Mouse (Mus musculus) urinary bladder, postnatal 10 days (tissue): ENCODE data around the gene Scyl2.
"Not testable (repeated sequence)": the region's sequence is repeated elsewhere in the genome, so short reads cannot be mapped to it uniquely, and the experiment has no call there.

Experiments used
- DNase-seq: peaks from one replicate; pipeline ENCODE4 v3.0.0; 2022; ENCODE audit warnings: low spot score

Scyl2 gene

DNA sequence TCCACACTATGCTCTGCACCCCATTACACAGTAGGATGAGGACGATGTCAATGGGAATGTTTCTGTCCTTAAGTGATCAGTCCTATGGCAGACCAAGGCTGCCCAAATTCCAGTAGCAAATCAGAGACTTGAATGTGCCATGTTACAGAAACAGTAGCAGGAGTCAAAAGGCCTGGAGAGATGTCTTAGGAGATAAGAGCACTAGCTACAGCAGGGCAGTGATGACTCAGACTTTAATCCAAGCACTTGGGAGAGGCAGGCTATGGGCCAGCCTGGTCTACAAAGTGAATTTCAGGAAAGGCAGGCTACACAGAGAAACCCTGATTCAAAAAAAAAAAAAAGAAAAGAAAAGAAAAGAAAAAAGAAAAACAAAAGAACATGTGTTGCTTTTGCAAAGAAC lies 6.6 kb downstream of the Scyl2 start:
- no peak for DNase-seq

- no peak for DNase-seq
Observed at GRCm38 (mm10) chr10:89678054-89678453, 8.0 kb downstream of the Scyl2 start.

GRCm38 (mm10) chr10:89676609-89677008 lies 9.5 kb downstream of the Scyl2 start:
- DNase-seq, result no peak

DNA sequence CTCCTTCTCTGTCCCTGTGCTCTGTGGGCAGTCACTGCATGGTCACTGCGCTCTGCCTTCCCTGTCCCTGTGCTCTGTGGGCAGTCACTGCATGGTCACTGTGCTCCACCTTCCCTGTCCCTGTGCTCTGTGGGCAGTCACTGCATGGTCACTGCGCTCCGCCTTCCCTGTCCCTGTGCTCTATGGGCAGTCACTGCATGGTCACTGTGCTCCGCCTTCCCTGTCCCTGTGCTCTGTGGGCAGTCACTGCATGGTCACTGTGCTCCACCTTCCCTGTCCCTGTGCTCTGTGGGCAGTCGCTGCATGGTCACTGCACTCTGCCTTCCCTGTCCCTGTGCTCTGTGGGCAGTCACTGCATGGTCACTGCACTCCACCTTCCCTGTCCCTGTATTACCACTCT lies 15.7 kb downstream of the Scyl2 start:
- DNase-seq, result not testable (repeated sequence)

DNA sequence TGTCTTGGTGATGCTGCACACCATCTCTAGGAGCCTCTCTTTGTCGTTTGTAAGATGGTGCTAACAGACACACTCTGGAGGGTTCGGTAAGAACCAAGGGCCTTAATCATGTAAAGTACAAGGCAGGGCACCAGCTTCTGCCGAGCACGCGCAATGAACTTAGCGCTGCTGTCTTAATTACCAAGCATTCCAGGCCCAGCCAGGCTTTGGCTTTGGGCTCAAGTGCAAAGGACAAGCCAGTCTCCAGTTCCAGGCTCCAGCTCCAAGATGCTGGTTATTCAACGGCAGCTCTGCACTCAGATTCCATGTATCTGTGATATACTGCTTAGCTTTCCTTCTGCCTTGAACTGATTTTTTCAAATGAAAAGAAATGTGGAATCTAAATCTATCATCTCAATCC lies 18.5 kb downstream of the Scyl2 start:
- no peak for DNase-seq

GRCm38 (mm10) chr10:89665679-89666078 lies 20.4 kb downstream of the Scyl2 start:
- DNase-seq, result no peak

- no peak for DNase-seq
Observed at GRCm38 (mm10) chr10:89664977-89665645, 21.0 kb downstream of the Scyl2 start.

GRCm38 (mm10) chr10:89656366-89656765 lies 29.7 kb downstream of the Scyl2 start:
- DNase-seq, result no peak

- DNase-seq, result no peak
Observed at GRCm38 (mm10) chr10:89652912-89653311, 33.2 kb downstream of the Scyl2 start.

DNA sequence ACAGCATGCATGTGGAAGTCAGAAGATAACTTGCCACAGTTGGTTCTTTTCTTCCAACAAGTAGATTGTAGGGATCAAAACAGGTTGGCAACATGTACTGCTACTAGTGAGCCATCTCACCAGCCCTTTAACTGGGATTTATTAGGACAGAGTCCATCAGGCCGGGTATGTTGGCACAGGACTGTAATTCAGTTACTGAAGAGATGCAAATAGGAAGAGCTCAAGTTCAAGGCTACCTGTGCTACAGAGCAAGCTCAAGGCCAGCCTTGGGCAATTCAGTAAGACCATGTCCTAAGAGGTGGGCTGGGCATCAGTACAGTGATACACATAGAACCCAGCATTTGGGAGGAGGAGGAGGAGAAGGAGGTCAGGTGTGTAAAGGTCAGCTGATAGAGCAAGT lies 34.4 kb downstream of the Scyl2 start:
- DNase-seq, result no peak

- no peak for DNase-seq
Observed at GRCm38 (mm10) chr10:89646918-89647317, 39.2 kb downstream of the Scyl2 start.

DNA sequence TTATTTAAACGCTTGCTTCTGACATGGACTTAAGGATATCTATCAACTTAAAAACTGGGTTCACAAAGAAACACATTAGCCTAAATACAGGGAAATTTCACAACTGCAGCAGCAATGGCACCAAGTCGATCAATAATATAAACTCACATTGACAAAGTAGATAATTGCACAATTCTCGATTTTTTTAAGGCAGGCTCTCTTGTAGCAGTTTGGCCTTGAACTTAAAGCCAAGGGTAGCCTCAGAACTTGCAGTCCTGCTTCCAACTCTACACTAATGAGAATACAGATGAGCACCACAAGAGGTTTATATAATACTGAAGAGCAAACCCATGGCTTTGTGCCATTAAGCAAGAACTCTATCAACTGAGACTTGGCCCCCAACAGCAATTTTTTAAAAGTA lies 49.1 kb downstream of the Scyl2 start:
- no peak for DNase-seq

- DNase-seq, result no peak
Observed at GRCm38 (mm10) chr10:89635018-89635417, 51.1 kb downstream of the Scyl2 start.

DNA sequence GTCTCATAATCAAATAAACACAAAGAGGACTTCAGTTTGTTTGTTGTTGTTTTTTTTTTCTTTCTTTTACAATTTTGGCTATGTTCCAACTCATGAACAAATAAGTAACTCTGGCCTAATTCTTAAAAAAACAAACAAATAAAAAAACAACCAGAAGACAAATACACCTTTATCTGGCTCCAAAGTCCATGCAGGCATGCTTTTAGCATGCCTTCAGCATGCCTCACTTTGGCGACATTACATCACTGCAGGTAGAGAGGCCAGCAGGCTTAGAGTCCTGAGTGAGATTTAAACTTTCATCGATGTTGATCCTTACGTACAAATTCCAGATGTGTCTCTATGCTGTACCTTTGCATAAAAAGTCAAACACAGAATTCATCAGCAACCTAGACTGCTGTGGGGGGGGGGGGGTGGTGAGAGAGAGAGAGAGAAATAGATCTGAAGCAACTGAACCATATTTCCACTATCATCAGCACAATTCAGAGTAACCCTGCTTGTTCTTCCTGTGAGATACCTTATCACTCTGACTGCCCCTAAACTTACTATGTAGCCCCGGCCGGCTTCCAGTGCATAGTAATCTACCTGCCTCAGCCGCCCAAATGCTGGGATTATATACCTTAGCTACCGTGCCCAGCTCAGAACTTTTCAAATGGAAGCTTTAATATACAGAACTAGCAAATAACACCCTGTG lies 52.2 kb downstream of the Scyl2 start:
- DNase-seq, result no peak

DNA sequence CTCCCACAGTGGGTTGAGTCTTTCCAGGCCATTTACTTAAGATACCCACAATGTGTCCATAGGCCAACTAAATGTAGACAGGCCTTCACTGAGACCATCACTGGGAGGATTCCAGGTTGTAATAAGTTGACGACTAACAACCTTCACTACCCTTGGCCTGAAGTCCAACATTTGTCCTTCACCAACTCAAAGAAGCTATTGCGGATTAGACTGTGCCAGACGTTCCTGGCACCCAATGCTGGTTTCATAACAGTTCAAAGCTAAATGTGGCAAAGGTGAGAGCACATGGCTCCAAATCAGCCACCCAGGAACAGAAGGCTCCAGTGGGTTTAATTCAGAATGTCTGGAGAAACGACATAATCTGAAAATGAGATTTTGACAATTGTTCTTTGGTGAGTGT lies 53.0 kb downstream of the Scyl2 start:
- DNase-seq, result no peak

- DNase-seq, result no peak
Observed at GRCm38 (mm10) chr10:89631831-89632230, 54.3 kb downstream of the Scyl2 start.

DNA sequence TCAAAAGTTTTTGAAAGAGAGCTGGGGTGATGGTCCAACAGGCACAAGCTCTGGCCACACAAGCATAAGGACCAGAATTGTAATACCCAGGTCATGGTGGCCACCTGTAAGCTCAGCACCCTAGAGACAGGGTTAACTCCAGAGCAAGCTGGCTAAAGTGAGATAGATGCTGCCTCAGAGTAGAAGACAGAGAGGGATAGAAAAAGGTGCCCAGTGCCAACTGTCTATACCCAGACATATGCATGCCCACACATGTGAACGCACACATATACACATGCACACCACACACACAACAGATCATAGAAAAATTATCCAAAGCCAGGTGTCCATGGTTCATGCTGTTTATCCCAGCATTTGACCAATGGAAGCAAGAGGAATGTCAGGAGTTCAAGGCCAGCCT lies 55.5 kb downstream of the Scyl2 start:
- no peak for DNase-seq

GRCm38 (mm10) chr10:89630052-89630451 lies 56.0 kb downstream of the Scyl2 start:
- DNase-seq, result no peak

GRCm38 (mm10) chr10:89626714-89627113 lies 59.4 kb downstream of the Scyl2 start:
- DNase-seq, result no peak

- no peak for DNase-seq
Observed at GRCm38 (mm10) chr10:89624196-89624595, 61.9 kb downstream of the Scyl2 start.

GRCm38 (mm10) chr10:89621129-89621528 lies 65.0 kb downstream of the Scyl2 start, which contains the start of gene Slc17a8:
Gene Slc17a8 (minus strand): TSS chr10:89621253.
- no peak for DNase-seq

GRCm38 (mm10) chr10:89599311-89599710 lies 86.8 kb downstream of the Scyl2 start:
- DNase-seq, result no peak

DNA sequence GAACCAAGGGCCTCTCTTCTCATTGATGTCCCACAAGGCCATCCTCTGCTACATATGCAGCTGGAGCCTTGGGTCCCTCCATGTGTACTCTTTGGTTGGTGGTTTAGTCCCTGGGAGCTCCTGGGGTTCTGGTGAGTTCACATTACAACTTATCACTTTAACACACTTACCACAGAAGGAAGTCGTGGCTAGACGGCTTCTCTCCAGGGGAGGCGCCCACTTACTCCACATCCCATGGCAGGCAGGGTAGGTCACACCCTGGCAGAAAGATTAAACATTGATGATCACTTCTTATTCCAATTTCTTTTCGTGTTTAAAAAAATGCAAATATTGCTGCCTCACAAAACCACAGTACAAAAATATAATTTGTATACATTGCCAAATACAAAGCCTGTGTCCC lies 88.8 kb downstream of the Scyl2 start:
- no peak for DNase-seq

DNA sequence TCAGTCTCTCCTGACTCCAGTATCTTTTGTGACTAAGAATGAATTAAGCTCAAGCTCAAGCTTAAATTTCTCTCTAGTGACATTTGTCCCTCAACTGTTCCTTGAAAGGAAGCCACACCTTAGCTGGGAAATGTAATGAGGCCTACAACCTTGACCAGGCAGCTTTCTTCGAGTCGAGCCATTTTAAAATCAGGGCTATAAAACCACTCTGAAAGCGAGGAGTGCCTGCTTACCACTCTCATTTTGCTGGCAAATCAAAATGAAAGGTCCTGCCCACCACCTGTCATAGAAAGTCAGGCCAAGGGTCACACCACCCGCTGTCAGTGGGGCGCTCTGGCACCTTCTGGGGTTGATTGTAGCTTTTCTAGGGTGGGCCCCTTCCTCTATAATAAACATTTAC lies 90.2 kb downstream of the Scyl2 start:
- DNase-seq, result no peak
